Mouse (Mus musculus) ovary, adult 10 weeks (tissue): ENCODE data around the gene Fgf4. TPM values are rescaled to one million over a fixed set of nuclear protein-coding genes. Genes with fewer than 3 reads are reported as not detected.

ENCODE experiments used
- polyA plus RNA-seq: library from polyadenylated mRNA; stranded (reverse); fragments of 350-450 nt; fragmentation: Illumina TruSeq; extraction: RNeasy Lipid Tissue Mini Kit (QIAGEN cat#74804); gene quantifications from one replicate; pipeline ENCODE4 v1.2.3, GENCODE M21; 2014

Gene Fgf4
- polyA plus RNA-seq, result not detected

GRCm38 (mm10) chr7:144847067-144847466 is at the start of gene Fgf4:
Gene Fgf4 (plus strand): TSS chr7:144847367.

GRCm38 (mm10) chr7:144837891-144838488 is 9.2 kb upstream of the Fgf4 start, which contains the start of gene Fgf3:
Gene Fgf3 (plus strand): TSS chr7:144838083.

GRCm38 (mm10) chr7:144896294-144897218 is 49.4 kb downstream of the Fgf4 start, which contains the start of gene Fgf15:
Gene Fgf15 (plus strand): TSS chr7:144896531.

Other genes with a start within 250 kb of the Fgf4 start
- gene Ano1, start 95.4 kb upstream of the Fgf4 start, polyA plus RNA-seq, result 21.6 TPM
- not detected for gene Fgf3, start 9.3 kb upstream of the Fgf4 start, polyA plus RNA-seq
- not detected for gene Fgf15, start 49.2 kb downstream of the Fgf4 start, polyA plus RNA-seq
- gene LTO1, start 67.7 kb downstream of the Fgf4 start, polyA plus RNA-seq, result 2.8 TPM
- 30.2 TPM for gene Ccnd1, start 92.6 kb downstream of the Fgf4 start, polyA plus RNA-seq